8 mouse cellular contexts compared by ENCODE assay signal in genomic region chr7:130936472-130936951, GRCm38 (mm10). TPM values are rescaled to one million over a fixed set of nuclear protein-coding genes. Genes with fewer than 3 reads are reported as not detected.
DNase-seq lines count a peak whose midpoint lies in the region; ATAC-seq lines count a peak whose summit lies in the region.

No protein-coding gene starts in this region.

- H3K27me3 ChIP-seq in forebrain, embryonic 10.5 days (ENCODE audit: poor library complexity, severe bottlenecking), result peaks cover 93% of the 10 kb centered on the region
- H3K27me3 ChIP-seq in limb, embryonic 10.5 days (ENCODE audit: low read depth, poor library complexity, severe bottlenecking), result peaks cover 86% of the 10 kb centered on the region
- peaks cover 63% of the 10 kb centered on the region for H3K27me3 ChIP-seq in midbrain, embryonic 15.5 days (replicated peaks)

- 1% methylated on average over 49 of the region's 49 CpGs for WGBS in forebrain, embryonic 10.5 days
- under 1% methylated on average over 49 of the region's 49 CpGs for WGBS in limb, embryonic 10.5 days
- under 1% methylated on average over 46 of the region's 49 CpGs for WGBS in midbrain, embryonic 15.5 days

- H3K27ac ChIP-seq in forebrain, embryonic 10.5 days, result no peak overlapping the region
- 0 out of 2 replicates have a peak overlapping the region, but pooled peaks have one; percentile 32 for H3K27ac ChIP-seq in limb, embryonic 10.5 days
- no peak overlapping the region for H3K27ac ChIP-seq in midbrain, embryonic 15.5 days

- peaks cover 3% of the 10 kb centered on the region; the same call in 1 of the 2 replicates for H3K9me3 ChIP-seq in forebrain, embryonic 10.5 days
- H3K9me3 ChIP-seq in limb, embryonic 10.5 days (replicated peaks), result no peaks in the 10 kb centered on the region
- no peaks in the 10 kb centered on the region for H3K9me3 ChIP-seq in midbrain, embryonic 15.5 days

- peak; percentile 52 for DNase-seq in ovary, postnatal 36 days (ENCODE audit: low spot score)
- no peak for DNase-seq in ovary, adult 18-20 months (ENCODE audit: low spot score)
- no peak for DNase-seq in forebrain, embryonic 10.5 days (ENCODE audit: extremely low spot score, low spot score)
- DNase-seq in heart, postnatal 14 days, result peak; percentile 69 to 77
- DNase-seq in limb, embryonic 10.5 days (ENCODE audit: low spot score), result peak; percentile 57
- DNase-seq in spleen, postnatal 10 days (ENCODE audit: low spot score in 2 of 2), result no peak

- peak overlapping the region; percentile 57 for H3K4me3 ChIP-seq in forebrain, embryonic 10.5 days
- H3K4me3 ChIP-seq in limb, embryonic 10.5 days, result peak overlapping the region; percentile 57
- H3K4me3 ChIP-seq in midbrain, embryonic 15.5 days, result peak overlapping the region; percentile 44

- H3K4me1 ChIP-seq in forebrain, embryonic 10.5 days, result peaks cover 21% of the 10 kb centered on the region
- peaks cover 17% of the 10 kb centered on the region for H3K4me1 ChIP-seq in limb, embryonic 10.5 days
- peaks cover 18% of the 10 kb centered on the region for H3K4me1 ChIP-seq in midbrain, embryonic 15.5 days

- no peaks in the 10 kb centered on the region for H3K36me3 ChIP-seq in forebrain, embryonic 10.5 days (replicated peaks)
- no peaks in the 10 kb centered on the region for H3K36me3 ChIP-seq in limb, embryonic 10.5 days
- H3K36me3 ChIP-seq in midbrain, embryonic 15.5 days (replicated peaks), result no peaks in the 10 kb centered on the region

- H3K9ac ChIP-seq in midbrain, embryonic 15.5 days, result no peak overlapping the region

- 0 out of 2 replicates have a peak, but pooled peaks have one; percentile 14 for ATAC-seq in midbrain, embryonic 15.5 days (replicated peaks)
- ATAC-seq in megakaryocyte progenitor cell, adult 5-6 weeks (replicated peaks; ENCODE audit: poor library complexity), result no peak

- H3K4me2 ChIP-seq in midbrain, embryonic 15.5 days, result peak overlapping the region; percentile 63

- intact Hi-C loops in heart, postnatal 14 days (cut with DNase I), result loop anchor here (2.0 kb wide), 1 partner anchor 28 kb away; no protein-coding TSS in a partner anchor

RNA-seq across cellular contexts. Expression of gene Htra1, which starts 0.6 kb away (rescaled TPM):
- polyA plus RNA-seq in forebrain, embryonic 10.5 days (2016; fragmentation: Nextera tagmentation; extraction: Ambion mirVana), result 1.4 and 2.1 TPM in 2 replicates
- 100 to 1,000 TPM; 151 to 162 TPM for total RNA-seq in heart, postnatal 14 days (2021)
- 3.0 and 5.1 TPM in 2 replicates for polyA plus RNA-seq in limb, embryonic 10.5 days (2016; fragmentation: Nextera tagmentation; extraction: Ambion mirVana)
- polyA plus RNA-seq in midbrain, embryonic 15.5 days (2015; fragmentation: Nextera tagmentation; extraction: Ambion mirVana), result 15.4 and 18.7 TPM in 2 replicates
- not detected in 2 replicates for total RNA-seq in megakaryocyte progenitor cell, adult 5-6 weeks (2015)
- total RNA-seq in megakaryocyte progenitor cell, adult 5-6 weeks (2017), result 0.29 TPM in 1 of 2 replicates, not detected in the other

Comparison
In these comparisons a context has a peak if more than half of its experiments do, and no peak if none do; other contexts are left out.
1. DNase-seq: peak in ovary, postnatal 36 days (single experiment), heart, postnatal 14 days (2 of 2) and limb, embryonic 10.5 days (single experiment); none in ovary, adult 18-20 months (single experiment), forebrain, embryonic 10.5 days (single experiment) and spleen, postnatal 10 days (0 of 2).
2. Peak in every context shown above with its lines, with median percentiles within 50 percentile points of each other: H3K4me3 ChIP-seq.